Mouse (Mus musculus) CD8-positive naive resting alpha-beta T cell, adult 2 months (primary cell): ENCODE data around the gene Zbtb42.

Experiments used
- DNase-seq, 2 experiments: peaks; one replicate each; pipeline ENCODE4 v3.0.0; 2022; ENCODE audit warnings: low read depth in 2 of 2, low spot score in 2 of 2

Zbtb42 gene

GRCm38 (mm10) chr12:112660576-112661326, 17.9 kb upstream of the Zbtb42 start:
- no peak for DNase-seq

DNA sequence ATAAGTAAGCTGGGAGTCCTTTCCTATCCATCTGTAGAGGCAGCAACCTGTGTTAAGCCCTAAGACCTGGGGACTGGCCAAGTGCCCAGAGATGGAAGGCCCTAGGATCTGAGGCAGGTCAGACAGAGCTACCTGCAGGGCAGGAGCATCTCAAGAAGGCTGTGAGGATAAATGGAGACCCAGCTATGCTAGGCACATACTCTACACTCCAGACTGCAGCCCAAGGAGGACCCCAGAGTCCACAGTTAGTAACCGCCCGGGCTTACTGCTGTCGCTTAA, 17.4 kb upstream of the Zbtb42 start:
- no peak for DNase-seq

DNA sequence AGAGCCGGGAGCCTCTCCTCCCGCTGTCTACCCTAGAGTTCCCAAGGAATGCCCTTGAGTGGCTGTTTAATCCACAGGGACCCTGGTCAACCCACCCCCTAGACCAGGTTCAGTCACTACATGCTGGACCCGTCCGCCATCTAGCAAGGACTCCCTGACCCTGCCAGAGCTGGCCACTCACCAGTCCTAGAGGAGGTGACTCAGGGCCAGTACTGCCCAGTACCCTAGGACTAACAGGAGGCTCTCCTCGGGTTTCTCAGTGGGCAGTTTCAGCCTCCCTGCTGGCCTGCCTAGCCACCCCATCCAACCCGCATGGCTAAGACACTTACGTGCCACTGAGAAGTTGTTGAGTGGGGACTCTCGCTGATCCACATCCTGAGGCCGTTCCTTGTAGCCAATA, 16.8 kb upstream of the Zbtb42 start:
- DNase-seq, result no peak

DNA sequence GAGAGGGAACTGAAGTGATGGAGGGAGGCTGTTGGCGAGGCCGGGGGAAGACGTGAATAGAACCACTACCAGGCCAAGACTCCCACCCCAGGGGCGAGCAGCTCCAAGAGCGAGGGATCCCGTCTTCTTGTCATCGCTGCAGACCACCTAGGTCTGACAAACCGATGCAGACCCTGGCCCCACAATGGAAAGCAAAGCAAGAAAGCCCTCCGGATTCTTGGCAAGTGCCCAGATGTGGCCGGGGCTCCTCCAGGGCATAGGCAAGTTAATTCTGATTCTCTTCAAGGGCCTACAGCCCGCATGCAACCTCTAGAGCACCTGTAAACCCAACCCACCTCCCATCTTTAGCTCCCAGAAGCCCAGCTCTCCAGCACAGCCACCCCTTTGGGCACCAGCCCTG, 15.3 kb upstream of the Zbtb42 start:
- DNase-seq, result no peak

DNA sequence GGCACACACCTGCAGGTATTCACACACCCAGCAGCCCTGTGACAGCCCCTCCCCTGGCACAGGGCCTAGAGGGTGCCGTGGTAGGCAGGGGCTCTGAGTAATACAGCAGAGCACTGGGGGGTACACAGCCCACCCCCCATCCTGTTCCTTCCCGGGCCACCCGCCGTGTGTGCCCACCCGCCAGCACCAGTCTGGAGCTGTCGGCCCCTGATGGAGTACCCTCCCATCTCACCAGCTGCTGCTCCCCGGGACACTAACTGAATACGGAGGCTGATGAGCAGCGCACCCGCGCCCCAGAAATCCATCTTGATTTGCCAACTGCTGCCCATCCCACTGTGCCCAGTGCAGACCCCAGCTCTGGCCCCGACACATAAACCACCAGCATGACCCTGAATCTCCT, 14.9 kb upstream of the Zbtb42 start:
- no peak for DNase-seq

GRCm38 (mm10) chr12:112664124-112664523, 14.5 kb upstream of the Zbtb42 start:
- no peak for DNase-seq

GRCm38 (mm10) chr12:112664656-112665055, 14.0 kb upstream of the Zbtb42 start:
- DNase-seq, result no peak

GRCm38 (mm10) chr12:112665445-112665844, 13.2 kb upstream of the Zbtb42 start:
- DNase-seq, result no peak

DNA sequence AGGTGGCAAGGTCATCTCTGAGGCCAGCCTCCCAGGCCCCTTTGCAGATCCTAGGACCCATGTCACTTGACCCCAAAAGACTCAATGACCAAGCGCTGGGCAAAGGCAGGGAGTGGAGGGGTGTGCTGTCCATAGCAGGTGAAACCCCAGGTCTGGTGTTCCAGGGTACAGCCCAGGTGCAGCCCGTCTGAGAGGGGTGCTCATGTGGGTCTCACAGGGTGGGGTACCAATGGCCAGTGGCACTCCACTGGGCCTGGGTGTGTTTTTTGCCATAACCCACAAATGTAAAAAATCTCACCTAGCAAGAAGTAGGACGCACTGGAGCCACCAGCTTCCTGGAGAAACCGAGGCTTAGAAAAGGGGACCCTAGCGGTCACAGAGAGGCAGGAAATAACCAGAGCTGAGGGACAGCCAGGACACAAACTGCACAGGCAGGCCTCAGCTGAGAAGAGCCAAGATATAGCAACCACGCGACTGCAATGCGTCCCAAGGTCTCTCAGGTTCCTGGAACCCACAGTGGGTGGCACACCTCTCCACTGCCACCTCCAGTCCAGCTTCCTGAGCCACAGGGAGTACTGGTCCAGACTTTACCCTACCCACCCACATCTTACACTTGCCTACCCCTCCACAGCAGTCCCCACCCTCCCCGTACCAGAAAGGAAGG, 12.6 kb upstream of the Zbtb42 start:
- no peak for DNase-seq

- DNase-seq, result no peak
Measured at GRCm38 (mm10) chr12:112667619-112668297, 10.9 kb upstream of the Zbtb42 start.

GRCm38 (mm10) chr12:112670718-112671393, 7.8 kb upstream of the Zbtb42 start:
- DNase-seq, result no peak

GRCm38 (mm10) chr12:112671891-112672290, 6.7 kb upstream of the Zbtb42 start:
- DNase-seq, result no peak

DNA sequence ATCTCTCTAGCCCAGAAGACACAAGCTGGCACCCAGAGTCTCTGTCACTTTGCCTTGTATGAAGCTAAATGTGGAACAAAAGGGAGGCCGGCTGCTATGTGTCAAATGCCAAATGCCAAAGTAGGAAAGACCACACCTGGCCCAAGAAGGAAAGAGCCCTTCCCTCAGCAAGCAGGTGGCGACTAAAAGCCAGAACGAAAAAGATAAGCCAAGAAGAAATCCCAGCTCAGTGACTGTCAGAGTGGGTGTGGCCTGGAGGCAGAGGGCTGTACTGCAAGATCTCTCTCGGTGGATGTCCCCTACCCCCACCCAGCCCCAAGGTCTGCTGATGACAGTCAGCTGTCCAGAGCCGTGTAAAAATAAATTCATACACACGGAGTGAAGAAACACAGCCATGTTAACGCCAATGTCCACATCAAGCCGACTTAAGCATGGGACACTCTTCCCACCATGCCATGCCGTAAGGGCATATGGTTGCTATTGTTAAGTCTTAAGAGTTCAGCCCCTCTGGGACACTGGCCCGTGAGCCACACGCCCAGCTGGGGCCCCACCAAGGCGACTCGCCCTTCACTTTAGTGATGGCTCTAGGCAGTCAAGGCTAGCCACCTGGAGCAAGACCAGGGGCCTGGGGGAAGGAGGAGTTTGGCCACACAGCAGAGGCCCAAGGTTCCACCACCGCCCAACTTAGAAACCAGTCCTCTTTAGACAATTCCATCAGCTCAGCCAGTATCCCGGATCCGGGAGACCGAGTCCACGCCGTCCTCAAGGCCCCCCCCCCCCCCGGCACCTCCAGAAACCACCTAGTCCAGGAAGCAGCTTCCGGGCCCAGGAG, 5.7 kb upstream of the Zbtb42 start:
- DNase-seq, result peak in 1 of 2 experiments; percentile 21

DNA sequence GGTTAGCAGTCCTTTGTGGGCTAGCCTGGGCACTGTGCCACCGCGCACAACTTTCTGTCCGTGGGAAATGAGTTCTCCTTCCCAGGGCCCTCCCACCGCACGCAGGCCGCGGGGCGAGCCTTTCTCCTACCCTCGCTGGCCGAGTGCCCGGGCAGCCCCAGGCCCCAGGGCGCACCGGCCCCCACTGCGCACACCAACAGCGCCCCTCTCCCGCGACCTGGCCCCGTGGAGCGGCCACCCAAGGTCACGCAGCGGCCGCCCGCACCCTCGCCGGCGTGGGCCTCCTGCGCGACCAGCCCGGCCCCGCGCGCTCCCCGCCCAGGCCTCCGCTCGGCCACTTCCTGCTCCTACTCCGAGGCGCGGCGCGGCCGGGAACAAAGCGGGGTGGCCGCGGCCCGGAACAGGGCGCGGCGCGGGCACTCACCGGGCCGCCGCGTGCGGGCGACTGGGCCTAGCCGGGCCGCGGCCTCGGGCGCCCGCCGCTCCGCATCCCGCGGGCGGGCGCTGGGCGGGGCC, 5.0 kb upstream of the Zbtb42 start:
- DNase-seq, result no peak

DNA sequence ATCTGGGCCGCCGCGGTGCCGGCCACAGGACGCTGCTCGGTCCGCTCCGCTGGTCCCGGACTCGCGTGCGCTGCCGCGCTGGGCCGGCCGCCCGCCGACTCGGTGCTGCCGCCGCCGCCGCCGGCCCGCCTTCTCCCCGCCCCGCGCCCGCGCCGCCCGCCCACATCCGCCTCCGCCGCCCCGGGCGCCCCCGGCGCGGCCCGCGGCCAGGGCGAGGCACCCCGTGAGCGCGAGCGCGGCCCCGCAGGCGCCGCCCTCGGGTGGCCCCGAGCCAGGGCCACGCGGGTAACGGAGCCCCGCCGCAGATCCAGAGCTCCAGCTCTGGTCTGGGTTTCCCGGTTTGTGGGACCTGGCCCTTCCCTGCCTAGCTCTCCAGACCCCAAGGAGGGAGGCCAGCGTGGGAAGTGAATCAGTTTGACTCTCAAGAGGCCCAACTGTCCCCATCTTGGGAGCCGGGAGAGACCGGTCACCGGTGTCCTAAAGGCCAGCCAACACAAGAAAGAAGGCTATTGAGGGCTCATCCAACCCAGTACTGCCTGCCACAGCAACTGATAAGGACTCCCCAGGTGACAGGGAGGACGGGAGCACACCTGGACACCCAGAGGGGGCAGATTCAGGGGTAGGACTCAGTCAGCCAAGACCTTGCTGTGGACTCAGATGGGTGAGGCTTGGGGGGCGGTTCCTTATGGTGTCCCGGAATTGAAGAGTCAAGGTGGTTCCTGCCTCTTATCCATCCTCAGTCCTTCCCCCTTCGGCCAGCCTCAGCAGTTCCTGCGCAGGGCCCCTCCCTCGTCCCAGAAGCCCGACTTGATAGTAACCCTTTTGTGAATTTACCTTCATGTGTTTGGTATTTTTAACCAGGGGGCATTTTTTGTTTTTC, 4.3 kb upstream of the Zbtb42 start, which contains the start of gene Akt1:
Gene Akt1, minus strand, starts transcription at position 753 of the 880 bp plus-strand sequence.
- peak in 1 of 2 experiments; percentile 28 for DNase-seq

GRCm38 (mm10) chr12:112675245-112676035, 3.2 kb upstream of the Zbtb42 start:
- peak; percentile 79 to 87 for DNase-seq

DNA sequence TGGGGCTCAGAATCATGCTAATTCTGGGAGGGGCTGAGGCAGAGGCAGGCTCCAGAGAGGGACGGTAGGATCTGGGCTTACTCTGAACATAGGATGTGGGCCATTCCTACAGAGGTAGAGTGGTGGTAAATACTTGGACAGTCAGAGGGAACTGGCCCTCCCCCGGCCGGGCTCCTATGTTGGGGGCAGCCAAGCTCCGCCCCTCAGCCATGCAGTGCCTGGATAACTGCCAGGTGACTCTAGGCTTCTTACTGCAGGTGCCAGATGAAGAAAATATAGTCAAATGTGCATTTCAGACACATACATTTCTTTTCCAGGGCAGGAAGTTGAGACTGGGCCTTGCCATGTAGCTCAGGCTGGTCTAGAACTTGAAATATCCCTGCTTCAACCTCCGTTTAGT, 1.6 kb upstream of the Zbtb42 start:
- no peak for DNase-seq

- DNase-seq, result no peak
Measured at GRCm38 (mm10) chr12:112677943-112678554, 579 bp upstream of the Zbtb42 start.
